Mouse (Mus musculus): ENCODE measurements around the gene Scyl2.

GRCm38 (mm10) chr10:89714910-89715309 lies 28.8 kb upstream of the Scyl2 start:
- TF ChIP-seq HCFC1 (IDR thresholded peaks at IDR 0.05; ENCODE audit: low read depth, low read length) (no peak), POLR2A (IDR thresholded peaks at IDR 0.05; ENCODE audit: low read depth, low read length) (no peak), E2F4 (IDR thresholded peaks at IDR 0.05; ENCODE audit: insufficient replicate concordance, low read depth, low read length) (no peak), IRF4 (IDR thresholded peaks at IDR 0.05; ENCODE audit: low read depth, low read length) (no peak), NRF1 (IDR thresholded peaks at IDR 0.05; ENCODE audit: low read depth, low read length) (no peak), CTCF (conservative IDR thresholded peaks at IDR 0.05 in 1 of 2, IDR thresholded peaks at IDR 0.05 in 1 of 2; ENCODE audit: low read depth in 2 of 2, low read length in 2 of 2) (no peak), ZNF384 (IDR thresholded peaks at IDR 0.05; ENCODE audit: low read depth, low read length) (no peak), MAFK (IDR thresholded peaks at IDR 0.05; ENCODE audit: insufficient replicate concordance, low read length) (no peak)
